Mouse (Mus musculus): ENCODE measurements at regions not wholly inside any gene's neighbourhood (a gene's known extent, or its start where the extent isn't known, plus 50 kb on each side); places are given as distances from the start of the nearest gene placed in this dataset.
"Not testable (repeated sequence)": the region's sequence is repeated elsewhere in the genome, so short reads cannot be mapped to it uniquely, and the experiment has no call there.

- WGBS = 85% methylated on average over 3 of the region's 3 CpGs
- Histone ChIP-seq H3K36me3 (ENCODE audit: control insufficient read depth, insufficient read depth, low read length) (no peaks in the 10 kb centered on the region), H3K27ac (ENCODE audit: insufficient read depth, low read depth, low read length) (no peak overlapping the region), H3K4me1 (ENCODE audit: control insufficient read depth, insufficient read depth, insufficient read length, low read length) (no peaks in the 10 kb centered on the region), H3K4me3 (ENCODE audit: low read depth, low read length) (no peak overlapping the region), H3K27me3 (ENCODE audit: control insufficient read depth, insufficient read depth, low read length) (no peaks in the 10 kb centered on the region; the same call in 1 of the 2 replicates)
- TF ChIP-seq POLR2A (IDR thresholded peaks at IDR 0.05; ENCODE audit: low read depth, low read length) = no peak
- peak; percentile 46; the same call in 1 of the 2 replicates for TF ChIP-seq CTCF (IDR thresholded peaks at IDR 0.05; ENCODE audit: extremely low read depth, insufficient read length, insufficient replicate concordance, low read depth, low read length)
These were observed 86.7 kb downstream of the Gm9817 start for GRCm38 (mm10) chr13:45165159-45165558.

DNA sequence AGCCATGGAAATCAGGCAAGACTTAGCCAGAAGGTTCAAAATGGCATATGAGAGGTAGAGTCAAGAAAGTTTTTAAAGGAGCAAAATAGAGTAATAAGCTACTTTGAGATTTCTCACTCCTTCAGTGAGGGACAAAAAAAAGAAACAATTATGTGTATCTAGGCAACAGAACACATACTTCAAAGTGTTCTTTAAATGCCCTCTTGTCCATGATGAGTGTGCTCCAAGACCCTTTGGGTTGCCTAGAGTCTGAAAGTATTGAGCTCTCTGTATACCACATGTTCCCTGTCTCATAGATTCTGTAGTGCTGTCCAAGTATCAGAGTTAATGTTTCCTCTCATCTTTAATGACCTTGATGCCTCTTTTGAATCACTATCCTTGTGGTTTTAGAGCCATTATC is 91.2 kb downstream of the Gm9817 start:
- TF ChIP-seq POLR2A (IDR thresholded peaks at IDR 0.05; ENCODE audit: low read depth, low read length) = no peak
- TF ChIP-seq CTCF (IDR thresholded peaks at IDR 0.05; ENCODE audit: extremely low read depth, insufficient read length, insufficient replicate concordance, low read depth, low read length) = no peak
- Histone ChIP-seq H3K4me1 (ENCODE audit: control insufficient read depth, insufficient read depth, insufficient read length, low read length) (no peaks in the 10 kb centered on the region), H3K27ac (ENCODE audit: insufficient read depth, low read depth, low read length) (no peak overlapping the region), H3K4me3 (ENCODE audit: low read depth, low read length) (no peak overlapping the region), H3K36me3 (ENCODE audit: control insufficient read depth, insufficient read depth, low read length) (no peaks in the 10 kb centered on the region), H3K27me3 (ENCODE audit: control insufficient read depth, insufficient read depth, low read length) (no peaks in the 10 kb centered on the region; the same call in 1 of the 2 replicates)

GRCm38 (mm10) chr13:45173139-45173538 is 94.6 kb downstream of the Gm9817 start:
- no peak for TF ChIP-seq CTCF (IDR thresholded peaks at IDR 0.05; ENCODE audit: extremely low read depth, insufficient read length, insufficient replicate concordance, low read depth, low read length)
- TF ChIP-seq POLR2A (IDR thresholded peaks at IDR 0.05; ENCODE audit: low read depth, low read length) = no peak
- 36% methylated on average over 9 of the region's 9 CpGs for WGBS
- Histone ChIP-seq H3K36me3 (ENCODE audit: control insufficient read depth, insufficient read depth, low read length) (no peaks in the 10 kb centered on the region), H3K27me3 (ENCODE audit: control insufficient read depth, insufficient read depth, low read length) (no peaks in the 10 kb centered on the region), H3K27ac (ENCODE audit: insufficient read depth, low read depth, low read length) (no peak overlapping the region; the same call in 1 of the 2 replicates), H3K4me3 (ENCODE audit: low read depth, low read length) (no peak overlapping the region), H3K4me1 (ENCODE audit: control insufficient read depth, insufficient read depth, insufficient read length, low read length) (no peaks in the 10 kb centered on the region)

DNA sequence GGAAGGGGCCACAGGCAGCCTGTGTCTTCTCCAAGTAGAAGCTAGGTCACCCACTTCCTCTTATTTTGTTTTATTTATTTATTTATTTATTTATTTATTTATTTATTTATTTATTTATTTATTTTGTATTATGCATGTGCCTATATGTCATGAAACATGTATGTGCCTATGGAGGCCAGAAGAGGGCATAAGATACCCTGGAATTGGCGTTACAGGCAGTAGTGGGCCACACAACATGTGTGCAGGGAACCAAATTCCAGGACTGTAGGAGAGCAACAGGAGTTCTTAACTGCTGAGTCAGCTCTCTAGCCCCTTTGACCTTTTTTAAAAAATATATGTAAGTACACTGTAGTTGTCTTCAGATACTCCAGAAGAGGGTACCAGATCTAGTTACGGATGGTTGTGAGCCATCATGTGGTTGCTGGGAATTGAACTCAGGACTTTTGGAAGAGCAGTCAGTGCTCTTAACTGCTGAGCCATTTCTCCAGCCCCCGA is 97.3 kb downstream of the Gm9817 start:
- H3K36me3 ChIP-seq (ENCODE audit: control insufficient read depth, insufficient read depth, low read length); H3K4me1 ChIP-seq (ENCODE audit: control insufficient read depth, insufficient read depth, insufficient read length, low read length); H3K27ac ChIP-seq (ENCODE audit: insufficient read depth, low read depth, low read length); H3K4me3 ChIP-seq (ENCODE audit: low read depth, low read length); H3K27me3 ChIP-seq (ENCODE audit: control insufficient read depth, insufficient read depth, low read length): not testable (repeated sequence)
- 93% methylated on average over 3 of the region's 3 CpGs for WGBS

DNA sequence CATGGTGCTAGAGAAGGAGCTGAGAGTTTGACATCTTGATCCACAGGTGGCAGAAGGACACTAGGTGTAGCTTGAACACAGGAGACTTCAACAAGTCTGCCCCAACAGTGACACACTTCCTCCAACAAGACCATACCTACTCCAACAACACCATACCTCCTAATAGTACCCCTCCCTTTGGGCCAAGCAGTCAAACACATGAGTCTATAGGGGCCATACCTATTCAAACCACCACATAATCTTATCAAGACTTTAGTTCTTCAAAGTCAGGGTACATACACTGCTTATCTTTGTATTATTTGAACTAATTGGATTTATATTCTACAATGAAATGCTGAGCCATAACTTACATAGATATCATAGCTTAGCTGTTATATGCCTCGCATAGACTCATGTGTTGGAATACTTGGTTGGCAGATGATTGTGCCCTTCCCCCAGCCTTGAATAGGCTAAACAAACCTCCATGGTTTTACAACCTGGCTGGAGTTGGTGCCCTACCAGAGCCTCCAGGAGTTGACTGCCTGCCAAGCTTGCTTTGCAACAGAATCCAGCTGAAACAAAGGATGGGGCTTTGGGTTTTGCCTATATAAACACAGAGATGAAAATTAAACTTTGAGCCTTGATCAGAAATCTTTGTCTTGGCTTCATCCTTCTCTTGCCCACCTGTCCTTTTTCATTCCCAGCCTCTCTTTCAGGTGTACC is 103.2 kb downstream of the Gm9817 start:
- no peaks in the 10 kb centered on the region for H3K4me1 ChIP-seq (ENCODE audit: control insufficient read depth, insufficient read depth, insufficient read length, low read length)
- no peak for TF ChIP-seq POLR2A (IDR thresholded peaks at IDR 0.05; ENCODE audit: low read depth, low read length)
- no peak for TF ChIP-seq CTCF (IDR thresholded peaks at IDR 0.05; ENCODE audit: extremely low read depth, insufficient read length, insufficient replicate concordance, low read depth, low read length)
- H3K4me3 ChIP-seq (ENCODE audit: low read depth, low read length) = no peak overlapping the region
- H3K36me3 ChIP-seq (ENCODE audit: control insufficient read depth, insufficient read depth, low read length) = no peaks in the 10 kb centered on the region
- WGBS = 32% methylated on average over 1 of the region's 1 CpGs
- H3K27me3 ChIP-seq (ENCODE audit: control insufficient read depth, insufficient read depth, low read length) = no peaks in the 10 kb centered on the region
- no peak overlapping the region for H3K27ac ChIP-seq (ENCODE audit: insufficient read depth, low read depth, low read length)

- Histone ChIP-seq H3K27ac (ENCODE audit: insufficient read depth, low read depth, low read length) (no peak overlapping the region), H3K4me3 (ENCODE audit: low read depth, low read length) (no peak overlapping the region), H3K4me1 (ENCODE audit: control insufficient read depth, insufficient read depth, insufficient read length, low read length) (no peaks in the 10 kb centered on the region), H3K27me3 (ENCODE audit: control insufficient read depth, insufficient read depth, low read length) (no peaks in the 10 kb centered on the region), H3K36me3 (ENCODE audit: control insufficient read depth, insufficient read depth, low read length) (no peaks in the 10 kb centered on the region)
- WGBS = 85% methylated on average over 6 of the region's 6 CpGs
- no peak for TF ChIP-seq CTCF (IDR thresholded peaks at IDR 0.05; ENCODE audit: extremely low read depth, insufficient read length, insufficient replicate concordance, low read depth, low read length)
- TF ChIP-seq POLR2A (IDR thresholded peaks at IDR 0.05; ENCODE audit: low read depth, low read length) = no peak
These were observed 110.9 kb downstream of the Gm9817 start for GRCm38 (mm10) chr13:45189389-45189788.

DNA sequence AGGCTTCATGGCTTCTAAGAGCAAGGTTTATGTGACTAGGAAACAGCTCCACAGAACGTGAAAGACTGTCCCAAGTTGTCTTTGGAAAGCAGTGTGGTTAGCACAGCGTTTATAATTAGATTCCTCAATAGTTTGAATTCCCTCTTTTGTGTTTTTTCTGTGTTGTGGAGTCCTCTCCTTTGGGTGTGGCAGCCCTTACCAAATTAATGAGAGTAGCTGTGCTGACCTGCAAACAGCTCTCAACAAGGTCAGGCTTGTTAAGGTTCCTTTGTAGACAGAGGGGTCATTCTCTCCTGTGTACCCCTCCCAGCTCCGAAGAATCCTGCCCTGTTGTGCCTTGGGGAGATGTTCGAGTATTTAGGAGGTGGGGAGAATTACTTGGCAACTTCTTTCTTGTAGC is 111.7 kb downstream of the Gm9817 start:
- 69% methylated on average over 4 of the region's 4 CpGs for WGBS

More for the DNA sequence above, 111.7 kb downstream of the Gm9817 start:
- Histone ChIP-seq H3K27ac (ENCODE audit: insufficient read depth, low read depth, low read length) (no peak overlapping the region), H3K27me3 (ENCODE audit: control insufficient read depth, insufficient read depth, low read length) (no peaks in the 10 kb centered on the region), H3K4me3 (ENCODE audit: low read depth, low read length) (no peak overlapping the region), H3K4me1 (ENCODE audit: control insufficient read depth, insufficient read depth, insufficient read length, low read length) (no peaks in the 10 kb centered on the region), H3K36me3 (ENCODE audit: control insufficient read depth, insufficient read depth, low read length) (no peaks in the 10 kb centered on the region)
- TF ChIP-seq POLR2A (IDR thresholded peaks at IDR 0.05; ENCODE audit: low read depth, low read length) = no peak
- no peak for TF ChIP-seq CTCF (IDR thresholded peaks at IDR 0.05; ENCODE audit: extremely low read depth, insufficient read length, insufficient replicate concordance, low read depth, low read length)

All from small intestine, adult 2 months (tissue).